Mouse (Mus musculus) heart, postnatal 0 days (tissue): ENCODE results near the gene Il33.

Experiments
- CTCF ChIP-seq: IDR thresholded peaks from 2 replicates; pipeline ENCODE4 v1.5.1; 2016; ENCODE audit warnings: antibody characterized with exemption, control low read depth, low read depth
- EP300 ChIP-seq: IDR thresholded peaks from 2 replicates; pipeline ENCODE4 v1.6.1; 2016; ENCODE audit warnings: antibody characterized with exemption, low read depth

- no peak for TF ChIP-seq CTCF
- no peak for TF ChIP-seq EP300
Measured at GRCm38 (mm10) chr19:29892786-29893185, 32.1 kb upstream of the Il33 start.
